Mouse (Mus musculus) CH12F3 (cell line): ENCODE measurements around the gene Pmpcb.

Experiments used
- in situ Hi-C: fragments of 300-500 bp; cut with MboI; formaldehyde crosslinking; loops from 2 replicates; pipeline ENCODE4 v1.14.3; 2020; ENCODE audit warnings: low sequenced_read_pairs

Pmpcb gene

GRCm38 (mm10) chr5:21729107-21729506, 7.8 kb upstream of the Pmpcb start:
- in situ Hi-C loops, result no loop called here

- in situ Hi-C loops, result no loop called here
These were observed 4.6 kb upstream of the Pmpcb start for GRCm38 (mm10) chr5:21732177-21732911.

- in situ Hi-C loops, result no loop called here
These were observed 4.0 kb upstream of the Pmpcb start for GRCm38 (mm10) chr5:21732930-21733329.

GRCm38 (mm10) chr5:21735100-21735499, 1.8 kb upstream of the Pmpcb start:
- in situ Hi-C loops, result loop anchor here (5.0 kb wide), 1 partner anchor 83 kb away; no protein-coding TSS in a partner anchor

- in situ Hi-C loops, result loop anchor here (5.0 kb wide), 1 partner anchor 83 kb away; no protein-coding TSS in a partner anchor
These were observed 1.4 kb upstream of the Pmpcb start for GRCm38 (mm10) chr5:21735584-21735983.

- in situ Hi-C loops, result loop anchor here (5.0 kb wide), 1 partner anchor 84 kb away; no protein-coding TSS in a partner anchor
These were observed 895 bp upstream of the Pmpcb start for GRCm38 (mm10) chr5:21736046-21736445.

GRCm38 (mm10) chr5:21737620-21738019, 679 bp downstream of the Pmpcb start:
- in situ Hi-C loops, result loop anchor here (5.0 kb wide), 1 partner anchor 85 kb away; no protein-coding TSS in a partner anchor

GRCm38 (mm10) chr5:21739120-21739519, 2.2 kb downstream of the Pmpcb start:
- in situ Hi-C loops, result loop anchor here (5.0 kb wide), 1 partner anchor 87 kb away; no protein-coding TSS in a partner anchor

GRCm38 (mm10) chr5:21739881-21740280, 2.9 kb downstream of the Pmpcb start:
- in situ Hi-C loops, result loop anchor here (5.0 kb wide), 1 partner anchor 88 kb away; no protein-coding TSS in a partner anchor

- in situ Hi-C loops, result no loop called here
These were observed 6.7 kb downstream of the Pmpcb start for GRCm38 (mm10) chr5:21743606-21744005.

- in situ Hi-C loops, result no loop called here
These were observed 7.7 kb downstream of the Pmpcb start for GRCm38 (mm10) chr5:21744651-21745050.

GRCm38 (mm10) chr5:21745966-21746365, 9.0 kb downstream of the Pmpcb start:
- in situ Hi-C loops, result no loop called here

- in situ Hi-C loops, result no loop called here
These were observed 31.6 kb downstream of the Pmpcb start for GRCm38 (mm10) chr5:21768506-21768905.

- in situ Hi-C loops, result no loop called here
These were observed 32.9 kb downstream of the Pmpcb start for GRCm38 (mm10) chr5:21769841-21770240.

GRCm38 (mm10) chr5:21776491-21776890, 39.5 kb downstream of the Pmpcb start:
- in situ Hi-C loops, result no loop called here

- in situ Hi-C loops, result no loop called here
These were observed 47.5 kb downstream of the Pmpcb start for GRCm38 (mm10) chr5:21784161-21785052.

- in situ Hi-C loops, result no loop called here
These were observed 48.1 kb downstream of the Pmpcb start, which contains the start of the genes Dnajc2 and Psmc2 for GRCm38 (mm10) chr5:21785053-21785452. Gene Dnajc2 (minus strand): TSS chr5:21785251. Gene Psmc2 (plus strand): TSS chr5:21785283.

GRCm38 (mm10) chr5:21785776-21786175, 48.8 kb downstream of the Pmpcb start:
- in situ Hi-C loops, result no loop called here

GRCm38 (mm10) chr5:21786258-21787185, 49.6 kb downstream of the Pmpcb start:
- in situ Hi-C loops, result no loop called here
